Mouse (Mus musculus) granulocyte monocyte progenitor cell, adult 5-6 weeks (primary cell): Measurements from ENCODE around the gene Sord. TPM values are rescaled to one million over a fixed set of nuclear protein-coding genes. Genes with fewer than 3 reads are reported as not detected.
A peak's percentile ranks its signal among the peaks of the same experiment; 100 is the strongest.

Experiments
- ATAC-seq: replicated peaks from 2 replicates; pipeline ENCODE4 v1.8.0; 2016; ENCODE audit warnings: mild to moderate bottlenecking, moderate TSS enrichment, inconsistent platforms; ENCODE audit not compliant: poor library complexity, severe bottlenecking
- total RNA-seq, 2 experiments: library from RNA; stranded (forward) in 1 of 2; stranded (reverse) in 1 of 2; fragments of 200-712, 200-1000 nt in 1 of 2; fragments of >200 nt in 1 of 2; fragmentation: Nextera tagmentation in 1 of 2; gene quantifications; 2 replicates each; pipeline ENCODE4 v1.2.3; 2014 to 2017

Sord gene
- total RNA-seq, 2 experiments from 2014 or later, result 52.4 to 68.8 TPM

DNA sequence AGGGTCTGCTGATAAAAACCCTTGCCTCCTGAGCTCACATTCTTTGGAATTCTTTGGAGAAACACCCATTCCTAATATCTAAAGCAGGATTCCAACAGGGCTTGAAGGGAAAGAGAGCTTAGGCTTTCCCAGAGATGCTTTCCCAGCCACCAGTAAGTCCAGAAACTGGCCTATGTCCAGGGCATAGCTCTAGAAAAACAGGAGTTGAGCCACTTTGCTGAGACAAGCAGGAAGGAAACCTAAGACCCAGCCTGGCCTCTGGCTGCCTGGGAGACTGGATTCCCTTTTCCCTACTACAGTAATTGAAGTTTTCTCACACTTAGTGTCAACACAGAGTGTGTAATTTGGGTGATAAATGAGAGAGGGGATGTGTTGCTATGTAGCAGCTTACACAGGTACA lies 1.8 kb downstream of the Sord start:
- ATAC-seq, result no peak

DNA sequence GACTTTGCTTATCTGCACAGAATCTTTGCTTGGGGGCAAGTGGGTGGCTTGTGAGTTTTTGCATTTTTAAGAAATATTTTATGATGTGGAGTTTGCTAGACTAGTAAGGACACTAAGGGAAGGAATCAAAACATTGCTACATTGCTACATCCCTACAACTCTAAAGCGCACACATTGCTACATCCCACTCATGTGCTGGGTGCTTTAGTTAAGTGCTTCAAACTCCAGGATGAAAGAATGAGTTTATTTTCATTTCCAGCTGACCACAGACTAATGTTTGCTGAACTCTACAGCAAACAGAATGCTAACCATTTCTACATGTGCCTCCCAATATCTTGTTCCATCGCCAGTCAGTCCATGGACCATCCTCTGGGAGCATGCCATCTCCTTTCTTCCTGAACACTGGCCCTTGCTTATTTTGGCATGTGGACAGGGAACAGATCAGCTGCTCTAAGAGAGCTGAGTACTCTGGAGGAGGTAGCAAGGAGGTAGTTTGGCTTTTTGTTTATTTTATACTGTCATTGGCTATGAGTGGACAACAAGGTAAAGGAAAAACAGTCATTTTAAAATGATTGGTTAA lies 3.4 kb downstream of the Sord start:
- no peak for ATAC-seq

DNA sequence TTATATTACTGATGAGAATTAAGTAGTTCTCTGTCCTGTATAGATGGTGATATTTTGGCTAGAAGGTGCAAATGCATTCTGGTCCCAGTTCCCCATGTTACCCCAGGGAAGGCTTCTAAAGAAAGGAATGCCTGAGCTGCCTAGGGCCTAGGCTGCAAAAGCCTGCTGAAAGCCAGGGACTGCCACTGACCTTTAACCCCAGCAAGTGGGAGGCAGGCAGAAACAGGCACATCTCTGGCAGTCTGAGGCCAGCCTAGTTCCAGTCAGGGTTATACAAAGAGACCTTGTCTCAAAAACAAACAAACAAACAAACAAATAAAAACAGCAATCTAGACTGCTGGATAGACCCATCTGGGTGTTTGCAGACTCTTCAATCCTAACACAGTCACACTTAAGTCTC lies 6.2 kb downstream of the Sord start:
- no peak for ATAC-seq

DNA sequence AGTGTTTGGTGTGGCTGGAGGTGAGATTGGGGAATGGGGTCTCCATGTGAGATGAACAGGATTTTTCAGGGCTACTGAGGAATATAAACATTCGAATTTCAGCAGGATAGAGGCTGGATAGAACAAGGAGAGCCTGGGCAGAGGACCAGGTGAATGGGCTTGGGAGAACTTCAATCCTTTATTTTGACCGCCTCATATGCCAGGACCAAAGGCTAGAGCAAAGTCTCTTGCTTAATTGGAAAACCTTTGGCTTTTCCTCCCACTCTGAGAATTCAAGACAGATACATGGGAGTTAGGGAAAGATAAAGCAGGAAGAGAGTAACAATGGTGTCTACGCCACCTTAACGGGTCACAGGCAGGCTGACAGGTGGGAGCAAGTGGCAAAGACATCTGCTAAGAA lies 6.7 kb downstream of the Sord start:
- no peak for ATAC-seq

DNA sequence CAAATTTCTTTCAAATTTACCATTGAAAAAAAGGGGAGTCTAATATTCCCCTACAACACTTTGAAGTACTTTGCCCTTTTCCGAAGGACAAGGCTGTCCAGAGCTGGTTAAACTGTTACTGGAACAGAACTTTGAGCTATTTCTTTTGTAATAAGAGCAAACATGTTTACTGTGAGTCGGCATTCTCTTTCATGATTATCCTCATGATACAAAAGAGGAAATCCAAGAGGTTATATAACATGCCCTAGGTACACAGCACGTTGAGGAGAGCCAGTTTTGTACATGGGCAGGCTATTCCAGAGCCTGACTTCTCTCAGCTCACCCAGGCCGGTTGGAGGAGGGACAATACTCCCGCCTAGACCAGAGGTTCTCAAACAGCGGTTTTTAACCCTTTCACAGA lies 7.4 kb downstream of the Sord start:
- no peak for ATAC-seq

DNA sequence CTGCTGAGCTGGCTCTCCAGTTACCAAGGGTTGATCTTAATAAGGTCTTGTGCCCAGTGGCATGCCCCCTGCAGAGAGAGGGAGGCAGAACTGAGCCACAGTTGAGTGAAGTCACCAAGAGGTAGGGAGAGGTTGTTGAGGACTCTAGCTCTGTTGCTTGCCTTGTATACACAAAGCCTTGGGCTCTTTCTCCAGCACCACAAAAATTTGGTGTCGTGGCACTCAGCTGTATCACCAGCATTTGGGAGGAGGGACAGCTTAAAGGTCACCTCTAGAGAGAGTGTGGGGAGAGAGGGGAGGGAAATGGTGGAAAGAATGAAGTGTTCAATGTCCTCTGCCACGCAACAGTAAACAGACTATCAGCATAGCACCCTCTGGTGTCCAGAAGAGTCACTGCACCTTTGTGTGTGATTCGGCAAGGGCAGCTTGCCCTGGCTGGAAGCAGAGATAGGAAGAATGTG lies 9.2 kb downstream of the Sord start:
- ATAC-seq, result peak; percentile 95

DNA sequence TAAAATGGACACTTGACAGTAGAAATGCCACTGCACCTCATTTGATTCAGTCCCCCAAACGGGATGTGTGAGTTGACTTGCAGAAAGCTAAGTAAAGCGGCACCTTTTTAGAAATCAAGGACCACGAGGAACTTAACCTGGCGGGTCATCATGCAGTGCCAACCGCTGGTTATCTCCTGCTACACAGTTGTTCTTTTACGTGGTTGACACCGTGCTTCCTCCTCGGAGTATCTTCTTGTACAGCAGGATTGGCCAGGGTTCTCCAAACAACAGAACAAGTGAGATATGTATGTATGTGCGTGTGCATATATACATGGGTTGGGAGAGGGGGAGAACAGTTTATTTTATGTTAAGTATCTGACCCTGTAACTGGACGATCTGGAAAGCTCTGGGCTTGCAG lies 13.2 kb downstream of the Sord start:
- no peak for ATAC-seq

DNA sequence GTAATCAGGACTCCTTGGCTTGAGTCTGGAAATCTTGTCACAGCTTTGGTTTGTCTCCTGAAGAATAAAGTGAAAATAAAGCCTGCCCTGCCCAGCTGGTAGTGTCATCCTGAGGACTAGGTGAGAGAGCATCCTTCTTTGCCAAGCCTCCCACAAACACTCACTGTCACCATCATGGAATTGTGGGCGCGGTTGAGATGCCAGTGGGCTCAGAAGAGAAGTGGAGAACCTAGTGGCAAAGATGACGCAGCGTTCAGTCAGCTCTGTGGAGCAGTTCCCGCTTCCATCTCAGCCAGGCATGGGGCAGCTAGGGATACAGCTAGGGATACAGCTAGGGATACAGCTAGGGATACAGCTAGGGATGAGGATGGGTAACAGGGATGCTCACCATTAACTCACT lies 21.4 kb downstream of the Sord start:
- ATAC-seq, result no peak

DNA sequence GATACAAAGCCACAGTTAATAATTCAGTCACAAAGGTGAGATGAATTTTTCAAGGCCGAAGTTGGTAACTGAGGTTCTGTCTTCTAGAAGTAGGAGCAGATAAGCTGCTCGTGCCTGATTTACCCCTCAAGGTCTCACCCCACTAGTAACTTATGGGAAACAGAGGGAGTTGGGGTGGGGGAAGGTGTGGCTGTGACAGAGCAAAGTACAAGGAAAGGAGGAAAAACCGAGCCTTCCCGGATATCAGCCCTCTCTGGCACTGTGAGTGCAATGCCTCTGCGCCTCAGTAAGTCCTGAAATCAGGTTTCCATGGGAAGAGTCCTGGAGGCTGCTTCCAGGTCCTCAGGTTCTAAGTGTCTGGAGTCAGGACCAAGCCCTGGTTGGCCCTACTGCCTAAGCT lies 26.2 kb downstream of the Sord start:
- ATAC-seq, result no peak

DNA sequence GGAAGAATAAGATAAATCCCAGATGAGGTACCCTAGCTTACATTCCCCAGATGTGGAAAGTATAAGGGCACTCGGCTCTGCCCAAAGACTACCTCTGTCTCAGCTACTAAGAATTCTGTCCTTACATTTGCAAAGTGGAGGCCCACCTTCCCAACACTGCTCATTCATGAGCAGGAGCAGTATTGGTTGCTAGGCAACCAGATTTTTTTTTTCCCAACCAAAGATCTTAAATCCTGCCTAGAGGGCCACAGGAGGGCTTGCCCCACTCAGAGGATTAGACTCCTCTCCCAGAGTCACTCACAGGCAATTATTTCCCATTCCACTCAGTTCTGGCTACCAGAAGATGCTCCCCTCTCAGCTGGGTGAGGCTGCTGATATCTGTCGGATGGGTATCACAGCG lies 30.1 kb downstream of the Sord start:
- no peak for ATAC-seq

DNA sequence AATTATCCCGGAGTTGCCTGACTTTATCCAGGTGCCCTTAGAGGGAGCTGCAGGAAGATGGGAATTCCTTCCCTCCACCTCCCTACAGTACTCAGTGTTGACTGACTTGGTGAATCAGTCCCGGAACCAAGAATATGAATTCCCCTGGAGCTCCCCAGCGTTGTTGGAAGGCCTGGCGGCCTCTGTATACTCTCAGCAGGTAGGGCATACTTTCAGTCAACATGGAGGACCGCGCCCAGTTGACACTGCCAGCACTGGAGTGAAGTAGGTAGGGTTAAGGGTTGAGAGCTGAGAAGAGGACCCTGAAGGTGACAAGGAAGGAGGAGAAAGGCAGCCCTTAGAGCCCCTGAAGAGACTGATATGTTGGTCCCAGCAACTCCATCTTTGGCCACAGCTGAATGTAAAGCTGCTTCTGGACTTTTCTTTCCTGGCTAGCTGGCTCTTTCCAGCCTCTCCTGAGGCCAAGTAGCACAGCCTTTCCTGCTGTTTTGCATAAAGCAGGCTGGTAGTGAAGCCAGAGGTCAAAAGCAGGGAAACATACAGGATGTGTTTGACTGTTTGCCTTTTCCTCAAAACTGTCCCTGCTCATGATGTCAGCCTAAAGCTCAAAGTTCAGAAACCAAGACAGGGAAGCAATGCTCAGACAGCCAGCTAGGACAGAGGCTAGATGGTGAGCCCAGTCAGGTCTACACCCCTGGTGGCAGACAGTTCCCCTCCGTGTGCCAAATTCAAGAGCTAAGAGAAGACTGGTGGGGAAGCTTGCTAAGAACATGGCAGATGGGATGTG lies 32.1 kb downstream of the Sord start:
- no peak for ATAC-seq

DNA sequence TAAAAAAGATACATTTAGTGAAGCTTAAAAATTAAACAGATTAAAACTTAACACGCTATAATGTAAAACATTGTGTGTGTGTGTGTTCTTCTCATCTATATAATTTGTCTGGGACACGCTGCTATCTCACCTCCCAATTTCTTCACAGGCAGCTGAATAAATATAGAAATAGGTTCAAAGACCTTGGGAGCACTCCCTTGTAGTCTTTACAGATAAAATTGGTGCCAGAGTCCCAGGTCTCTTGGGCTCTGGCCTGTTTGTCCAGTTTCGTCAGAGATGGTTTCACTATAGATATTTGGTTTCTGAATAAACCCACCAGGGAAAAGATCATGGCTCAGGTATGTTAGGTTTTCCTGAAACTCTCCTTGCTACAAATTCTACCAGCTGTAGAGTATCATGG lies 44.2 kb downstream of the Sord start:
- no peak for ATAC-seq

DNA sequence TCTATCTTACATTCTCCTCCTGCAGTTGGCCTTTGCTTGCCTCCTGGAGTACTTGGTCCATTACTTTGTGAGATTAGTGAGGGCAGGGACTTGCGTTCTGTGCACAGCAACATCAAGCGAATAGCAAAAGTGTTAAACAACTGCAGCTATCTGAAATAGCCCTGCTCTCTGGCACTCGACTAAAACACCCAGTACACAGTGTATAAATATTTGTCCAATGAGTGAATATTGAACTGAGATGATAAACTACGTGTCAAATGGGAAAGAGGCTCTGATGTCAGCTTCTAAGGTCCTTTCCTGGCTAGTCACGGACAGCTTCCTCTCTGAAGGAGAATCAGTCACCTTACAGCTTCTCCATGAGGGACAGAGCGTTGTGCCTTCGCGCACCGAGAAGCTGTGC lies 49.5 kb downstream of the Sord start:
- ATAC-seq, result no peak

DNA sequence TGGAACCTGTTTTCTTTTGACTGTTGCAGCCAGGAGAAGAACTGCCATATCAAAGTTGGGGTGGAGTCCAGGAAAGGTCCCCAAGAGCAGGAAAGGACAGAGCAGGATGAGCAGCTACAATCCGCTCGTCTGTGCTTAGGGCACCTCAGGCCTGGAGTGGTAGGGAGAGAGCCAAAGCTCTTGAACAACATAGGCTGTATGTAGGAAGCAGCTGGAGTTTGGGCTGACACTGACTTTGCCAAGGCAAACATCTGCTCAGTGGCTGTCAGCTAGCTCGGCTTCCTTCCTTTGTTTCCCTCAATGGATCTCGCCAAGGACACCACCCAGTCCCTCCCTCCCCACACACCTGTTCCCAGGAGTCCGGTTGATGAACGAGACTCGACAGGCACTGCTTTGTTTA lies 51.6 kb downstream of the Sord start:
- no peak for ATAC-seq

DNA sequence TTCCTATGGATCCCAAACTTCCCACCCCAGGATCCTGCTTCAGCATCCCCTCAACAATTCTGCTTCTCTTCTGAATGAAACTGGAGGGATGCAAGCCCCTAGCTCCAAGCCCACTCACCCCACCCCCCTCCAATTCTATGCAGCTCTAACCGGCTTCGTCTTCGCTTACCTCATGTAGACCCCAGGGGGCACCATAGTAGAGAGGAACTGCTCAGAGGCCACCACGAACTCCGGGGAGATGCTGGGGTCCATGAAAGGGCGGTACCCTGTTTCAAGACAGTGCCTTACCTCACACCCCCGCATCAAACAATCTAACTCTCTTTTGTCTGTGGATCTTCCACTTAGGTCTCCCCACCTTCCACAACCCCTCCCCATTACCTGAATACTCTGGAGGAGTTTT lies 60.4 kb downstream of the Sord start:
- peak; percentile 43 for ATAC-seq

DNA sequence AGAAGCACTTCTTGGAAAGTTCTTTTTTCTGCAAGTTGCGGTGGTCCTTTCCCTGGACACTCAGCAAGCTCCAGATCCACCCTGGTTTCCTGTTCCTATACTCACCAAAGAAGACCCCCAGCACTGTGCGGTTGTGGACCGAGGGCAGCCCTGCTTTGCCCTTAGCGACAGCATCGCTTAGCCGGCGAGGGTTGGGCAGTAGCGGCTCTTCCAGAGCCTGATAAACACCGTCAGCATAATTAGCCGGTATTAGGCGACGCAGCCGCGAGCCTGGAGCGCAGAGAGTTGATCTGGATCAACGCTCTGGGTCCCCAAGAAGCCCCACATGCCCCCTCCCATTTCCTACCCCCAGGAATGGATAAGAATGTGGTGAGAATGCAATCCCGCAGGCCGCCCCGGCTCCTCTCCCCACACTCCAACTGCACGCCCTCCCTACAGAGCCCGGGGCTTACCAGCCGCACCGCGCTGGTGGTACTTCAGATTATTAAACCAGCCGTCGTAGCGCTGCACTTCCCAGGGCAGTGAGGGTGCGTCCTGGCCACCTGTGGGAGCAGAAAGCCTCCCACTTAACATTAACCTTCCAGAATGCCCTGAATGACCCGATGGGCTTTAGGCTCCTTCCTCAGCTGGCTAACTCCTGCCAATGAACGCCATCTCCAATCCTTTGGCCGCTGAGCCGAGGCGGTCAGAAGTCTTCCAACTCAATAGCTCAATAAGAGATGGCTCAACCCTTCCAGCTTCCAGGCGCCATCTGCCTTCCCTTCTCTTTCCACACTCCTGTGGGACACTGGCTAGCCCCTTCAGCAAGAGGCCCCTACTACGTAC lies 62.9 kb downstream of the Sord start:
- ATAC-seq, result no peak

DNA sequence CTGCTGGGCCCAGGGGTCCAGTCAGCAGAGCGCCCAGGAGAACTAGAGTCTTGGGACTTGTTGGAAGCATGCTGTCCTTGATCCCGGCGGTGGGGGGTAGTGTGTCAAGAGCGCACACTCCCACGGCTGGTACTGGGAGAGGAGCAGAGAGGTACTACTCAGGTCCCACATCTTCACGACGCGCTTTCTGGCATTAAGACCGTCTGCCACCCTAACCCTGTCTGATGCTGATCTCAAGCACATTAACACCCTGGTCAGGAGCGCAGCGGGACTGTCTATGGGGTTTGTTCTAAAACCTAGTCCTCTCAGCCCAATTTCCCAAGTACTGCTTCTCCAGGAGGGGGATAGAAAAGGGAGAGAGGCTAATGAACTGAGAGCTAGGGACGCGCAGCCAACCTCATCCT lies 63.5 kb downstream of the Sord start, which contains the start of gene Duox2:
Gene Duox2 (minus strand): TSS at position 354 of the 404 bp plus-strand sequence.
- no peak for ATAC-seq

DNA sequence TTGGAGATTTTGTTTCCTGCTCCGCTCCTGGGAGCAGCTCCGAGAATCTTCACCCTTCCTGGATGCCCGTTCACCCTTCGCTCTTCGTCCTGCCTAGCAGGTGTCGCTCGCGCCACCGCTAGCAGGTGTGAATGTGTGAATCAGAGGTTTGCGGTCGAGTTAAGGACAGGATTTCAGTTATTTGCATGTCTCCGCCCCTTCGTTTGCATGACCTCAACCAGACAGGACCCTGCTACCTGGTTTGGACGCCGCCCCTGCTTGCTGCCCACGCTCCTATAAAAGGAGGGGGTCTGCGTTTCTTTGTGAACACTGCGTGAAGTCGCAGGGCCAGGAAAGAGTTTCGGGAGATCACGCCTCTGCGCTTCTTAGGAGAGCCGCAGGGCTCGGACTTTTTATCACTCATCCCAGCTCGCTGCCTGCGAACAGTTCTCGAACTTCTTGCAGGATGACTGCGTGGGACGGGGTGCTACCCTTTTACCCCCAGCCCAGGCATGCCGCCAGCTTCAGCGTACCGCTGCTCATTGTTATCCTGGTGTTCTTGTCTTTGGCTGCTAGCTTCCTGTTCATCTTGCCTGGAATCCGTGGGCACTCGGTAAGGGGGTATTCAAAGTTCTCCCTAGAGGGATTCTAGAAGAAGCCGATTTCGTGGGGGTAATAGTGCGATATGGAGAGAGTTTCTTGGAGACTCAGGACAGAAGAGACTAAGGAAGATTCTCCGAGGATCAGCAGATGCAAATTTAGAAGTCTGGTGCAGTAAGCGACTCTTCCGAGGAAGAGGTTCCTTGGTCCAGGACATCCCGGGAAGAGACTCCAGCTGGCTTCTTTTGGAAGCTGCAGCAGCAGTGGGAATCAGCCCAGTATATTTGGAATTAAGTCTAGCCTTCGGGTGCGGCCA lies 64.3 kb downstream of the Sord start, which contains the start of gene Duoxa2:
Gene Duoxa2 (plus strand): TSS at position 305 of the 895 bp plus-strand sequence.
- no peak for ATAC-seq

DNA sequence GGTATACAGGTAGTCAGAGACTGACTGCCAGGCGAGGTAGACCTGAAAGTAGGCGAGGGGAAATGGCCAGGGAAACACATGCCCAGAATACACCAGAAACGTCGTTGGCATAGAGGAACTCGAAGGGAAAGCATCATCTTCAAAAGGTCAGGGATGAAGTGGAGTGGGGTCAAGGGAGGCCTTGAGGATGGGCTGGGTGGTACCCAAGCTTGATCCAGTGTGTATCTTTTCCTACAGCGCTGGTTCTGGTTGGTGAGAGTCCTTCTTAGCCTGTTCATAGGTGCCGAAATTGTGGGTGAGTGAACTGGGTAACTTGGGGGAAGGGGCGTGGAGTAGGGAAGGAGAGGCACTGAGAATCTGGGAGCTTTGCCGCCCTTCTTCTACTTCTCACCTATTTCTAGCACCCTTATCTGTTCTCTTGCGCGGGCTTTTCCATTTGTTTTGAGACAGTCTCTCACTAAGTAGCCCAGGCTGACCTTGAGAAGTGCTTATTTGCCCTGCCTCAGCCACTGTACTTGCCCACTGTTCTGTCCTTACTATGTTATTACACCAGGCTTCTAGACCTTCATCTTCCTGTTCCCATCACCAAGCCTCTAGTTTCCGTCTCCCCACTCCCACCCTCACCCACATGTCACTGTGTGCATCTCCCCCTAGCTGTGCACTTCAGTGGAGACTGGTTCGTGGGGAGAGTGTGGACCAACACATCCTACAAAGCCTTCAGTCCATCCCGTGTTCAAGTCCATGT lies 65.5 kb downstream of the Sord start:
- no peak for ATAC-seq

DNA sequence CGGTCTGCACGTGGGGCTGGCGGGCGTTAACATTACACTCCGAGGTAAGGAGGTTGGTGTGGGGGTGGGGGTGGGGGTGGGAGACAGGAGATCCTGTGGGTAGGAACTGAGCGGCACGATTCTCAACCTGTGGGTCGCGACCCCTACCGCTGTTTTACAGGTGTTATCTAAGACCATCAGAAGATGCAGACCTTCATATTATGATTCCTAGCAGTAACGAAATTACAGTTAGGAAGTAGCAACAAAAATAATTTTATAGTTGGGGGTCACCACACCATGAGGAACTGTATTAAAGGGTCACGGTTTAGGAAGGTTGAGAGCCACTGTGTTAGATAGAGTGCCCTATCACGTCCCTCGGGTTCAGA lies 66.1 kb downstream of the Sord start:
- ATAC-seq, result no peak
